8 mouse cellular contexts compared by ENCODE assay signal in the genomic region with DNA sequence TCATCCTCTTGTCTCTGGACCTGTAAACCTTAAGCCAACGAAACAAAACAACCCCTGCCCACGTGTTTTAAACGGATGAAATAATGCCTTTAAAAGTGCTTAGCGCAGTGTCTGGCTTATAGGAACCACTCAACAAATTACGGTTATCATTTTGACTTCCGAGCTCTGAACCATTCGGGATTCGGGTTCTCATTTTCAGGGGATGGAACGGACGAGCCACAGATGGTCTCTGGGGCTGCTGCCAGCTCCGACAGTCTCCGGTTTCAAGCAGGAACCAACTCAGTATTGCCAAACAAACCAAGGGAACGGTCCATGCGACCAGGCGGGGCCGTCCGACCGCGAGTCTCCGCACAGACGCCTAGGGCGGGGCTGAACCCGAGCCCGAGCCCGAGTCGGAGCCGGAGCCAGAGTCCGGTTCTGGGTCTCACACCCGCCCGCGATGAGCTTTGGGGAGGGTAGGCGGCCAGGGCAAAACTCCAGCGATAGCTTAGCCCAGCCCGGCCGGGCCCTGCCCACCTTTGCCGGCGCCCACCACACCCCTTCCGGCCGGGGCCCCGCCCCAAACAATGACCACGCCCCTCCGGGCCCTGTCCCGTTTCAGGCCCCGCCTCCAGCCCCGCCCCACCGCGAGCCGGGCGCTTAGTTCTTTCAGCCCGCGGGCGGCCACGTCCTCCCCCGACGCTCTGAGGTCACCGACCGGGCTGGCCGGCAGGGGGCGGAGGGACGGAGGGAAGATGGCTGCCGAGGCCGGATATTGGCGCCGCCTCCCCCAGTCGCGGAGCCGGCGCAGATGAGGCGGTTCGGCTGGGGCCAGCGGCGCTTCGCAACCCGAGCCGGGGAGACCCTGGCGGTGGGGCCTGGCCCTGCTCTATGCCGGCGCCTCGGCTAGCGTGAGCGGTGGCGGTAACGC. TPM values are rescaled to one million over a fixed set of nuclear protein-coding genes. Genes with fewer than 3 reads are reported as not detected.
A peak's percentile ranks its signal among the peaks of the same experiment; 100 is the strongest.
DNase-seq lines count a peak whose midpoint lies in the region; ATAC-seq and TF ChIP-seq lines count a peak whose summit lies in the region.

A gene (plus strand): TSS at position 657 of the 910 bp plus-strand sequence.

- DNase-seq in c-Kit-positive CD71-positive TER-119-positive erythroid progenitor cells, embryonic 14.5 days (ENCODE audit: low spot score): peak; percentile 94
- peak; percentile 99 for DNase-seq in heart, postnatal 10 days
- DNase-seq in layer of hippocampus, adult 11-12 months (ENCODE audit: low spot score): peak; percentile 95
- peak; percentile 97 to 98 for DNase-seq in lung, adult 18-20 months
- DNase-seq in testis, postnatal 14 days (ENCODE audit: low spot score): peak; percentile 98

- peak within 1 kb of the TSS; percentile 99 for H3K9ac ChIP-seq in forebrain, embryonic 13.5 days
- H3K9ac ChIP-seq in neural tube, embryonic 15.5 days (replicated peaks): peak within 1 kb of the TSS; percentile 80

- peak within 1 kb of the TSS; percentile 96 for H3K4me3 ChIP-seq in E14TG2a.4 (replicated peaks; ENCODE audit: low read length)
- peak within 1 kb of the TSS; percentile 99 for H3K4me3 ChIP-seq in forebrain, embryonic 13.5 days
- H3K4me3 ChIP-seq in neural tube, embryonic 15.5 days (replicated peaks): peak within 1 kb of the TSS; percentile 74

- intact Hi-C loops in heart, postnatal 10 days (cut with DNase I): loop anchor here (1.0 to 2.0 kb wide), 2 partner anchors 9 to 17 kb away; no protein-coding TSS in a partner anchor

- peaks cover 14% of the 10 kb centered on the region for H3K27me3 ChIP-seq in E14TG2a.4 (ENCODE audit: insufficient read depth, low read length)
- H3K27me3 ChIP-seq in forebrain, embryonic 13.5 days: peaks cover 4% of the 10 kb centered on the region; the same call in 1 of the 2 replicates
- no peaks in the 10 kb centered on the region for H3K27me3 ChIP-seq in neural tube, embryonic 15.5 days (replicated peaks)

- H3K27ac ChIP-seq in forebrain, embryonic 13.5 days: peak within 1 kb of the TSS; percentile 98
- peak within 1 kb of the TSS; percentile 97 for H3K27ac ChIP-seq in neural tube, embryonic 15.5 days (replicated peaks)

- ATAC-seq in forebrain, embryonic 13.5 days: peak; percentile 93
- peak; percentile 93 for ATAC-seq in neural tube, embryonic 15.5 days (ENCODE audit: low FRiP score)

- H3K4me2 ChIP-seq in forebrain, embryonic 13.5 days: peak within 1 kb of the TSS; percentile 75
- peak within 1 kb of the TSS; percentile 61 for H3K4me2 ChIP-seq in neural tube, embryonic 15.5 days

- no peaks in the 10 kb centered on the region for H3K36me3 ChIP-seq in E14TG2a.4 (ENCODE audit: insufficient read depth, low read length)
- H3K36me3 ChIP-seq in forebrain, embryonic 13.5 days (ENCODE audit: poor library complexity, severe bottlenecking): no peaks in the 10 kb centered on the region
- H3K36me3 ChIP-seq in neural tube, embryonic 15.5 days: no peaks in the 10 kb centered on the region

- WGBS in forebrain, embryonic 13.5 days: under 1% methylated on average over 73 of the region's 83 CpGs
- WGBS in neural tube, embryonic 15.5 days: under 1% methylated on average over 78 of the region's 83 CpGs

- no peak for TF ChIP-seq CTCF in E14TG2a.4 (conservative IDR thresholded peaks at IDR 0.05; ENCODE audit: low read length)

- no peaks in the 10 kb centered on the region for H3K9me3 ChIP-seq in E14TG2a.4 (ENCODE audit: low read length)
- H3K9me3 ChIP-seq in forebrain, embryonic 13.5 days (replicated peaks): no peaks in the 10 kb centered on the region
- H3K9me3 ChIP-seq in neural tube, embryonic 15.5 days (replicated peaks): no peaks in the 10 kb centered on the region

- peaks cover 43% of the 10 kb centered on the region for H3K4me1 ChIP-seq in E14TG2a.4 (replicated peaks; ENCODE audit: low read depth, low read length)
- H3K4me1 ChIP-seq in forebrain, embryonic 13.5 days: peaks cover 24% of the 10 kb centered on the region
- H3K4me1 ChIP-seq in neural tube, embryonic 15.5 days: peaks cover 27% of the 10 kb centered on the region

RNA-seq across cellular contexts. Expression of the gene that starts here (rescaled TPM):
- polyA plus RNA-seq in forebrain, embryonic 13.5 days (2015; fragmentation: Nextera tagmentation; extraction: Ambion mirVana): 14.4 and 14.7 TPM in 2 replicates
- 100 to 1,000 TPM; 128 to 131 TPM for total RNA-seq in heart, postnatal 10 days (2021)
- 15.0 and 15.3 TPM in 2 replicates for polyA plus RNA-seq in neural tube, embryonic 15.5 days (2015; fragmentation: Nextera tagmentation; extraction: Ambion mirVana)

Comparison
In these comparisons a context has a peak if more than half of its experiments do, and no peak if none do; other contexts are left out.
1. Peak in every context shown above with its lines: DNase-seq, ATAC-seq, H3K4me3 ChIP-seq and H3K27ac ChIP-seq.